Mouse (Mus musculus) urinary bladder, postnatal 14 days (tissue): ENCODE measurements around the gene Col8a2.

ENCODE experiments used
- DNase-seq: peaks from one replicate; pipeline ENCODE4 v3.0.0; 2021; ENCODE audit warnings: low spot score

Gene Col8a2

GRCm38 (mm10) chr4:126286492-126286891 is at the start of gene Col8a2:
TSS of gene Col8a2 (plus strand) at chr4:126286793.
- peak; percentile 42 for DNase-seq

- DNase-seq: no peak
Measured at GRCm38 (mm10) chr4:126237721-126238242, 48.8 kb upstream of the Col8a2 start.

GRCm38 (mm10) chr4:126239862-126240475 is 46.6 kb upstream of the Col8a2 start:
- DNase-seq: no peak

GRCm38 (mm10) chr4:126241956-126242355 is 44.6 kb upstream of the Col8a2 start:
- DNase-seq: no peak

- no peak for DNase-seq
Measured at GRCm38 (mm10) chr4:126242510-126242909, 44.1 kb upstream of the Col8a2 start.

GRCm38 (mm10) chr4:126246202-126246889 is 40.2 kb upstream of the Col8a2 start:
- DNase-seq: no peak

- no peak for DNase-seq
Measured at GRCm38 (mm10) chr4:126248261-126248868, 38.2 kb upstream of the Col8a2 start.

GRCm38 (mm10) chr4:126250659-126251058 is 35.9 kb upstream of the Col8a2 start:
- no peak for DNase-seq

GRCm38 (mm10) chr4:126251655-126252254 is 34.8 kb upstream of the Col8a2 start:
- DNase-seq: no peak

GRCm38 (mm10) chr4:126252411-126253237 is 34.0 kb upstream of the Col8a2 start:
- no peak for DNase-seq

GRCm38 (mm10) chr4:126253637-126254272 is 32.8 kb upstream of the Col8a2 start:
- DNase-seq: no peak

GRCm38 (mm10) chr4:126254315-126255112 is 32.1 kb upstream of the Col8a2 start:
- DNase-seq: peak; percentile 61

GRCm38 (mm10) chr4:126255113-126256001 is 31.2 kb upstream of the Col8a2 start:
- no peak for DNase-seq

- DNase-seq: peak; percentile 89
Measured at GRCm38 (mm10) chr4:126256131-126256791, 30.3 kb upstream of the Col8a2 start, which contains the start of gene Map7d1. TSS of gene Map7d1 (minus strand) at chr4:126256343.

- peak; percentile 45 for DNase-seq
Measured at GRCm38 (mm10) chr4:126256967-126257881, 29.4 kb upstream of the Col8a2 start.

- DNase-seq: no peak
Measured at GRCm38 (mm10) chr4:126259063-126259462, 27.5 kb upstream of the Col8a2 start.

- peak; percentile 77 for DNase-seq
Measured at GRCm38 (mm10) chr4:126259523-126260160, 27.0 kb upstream of the Col8a2 start.
